Mouse (Mus musculus): ENCODE measurements at regions not wholly inside any gene's neighbourhood (a gene's known extent, or its start where the extent isn't known, plus 50 kb on each side); places are given as distances from the start of the nearest gene placed in this dataset.

GRCm38 (mm10) chr6:51265329-51265728 lies 167.1 kb upstream of the Nfe2l3 start:
- Histone ChIP-seq H3K9ac (ENCODE audit: low read depth, low read length, severe bottlenecking) (no peak overlapping the region), H3K4me1 (ENCODE audit: control insufficient read depth, insufficient read depth, low read length) (peaks cover 14% of the 10 kb centered on the region), H3K27ac (replicated peaks; ENCODE audit: low read depth, low read length) (no peak overlapping the region), H3K4me3 (replicated peaks; ENCODE audit: low read length) (no peak overlapping the region), H3K27me3 (ENCODE audit: control insufficient read depth, insufficient read depth, low read length) (no peaks in the 10 kb centered on the region), H3K9me3 (ENCODE audit: control insufficient read depth, low read length) (peaks cover 10% of the 10 kb centered on the region; the same call in 1 of the 2 replicates), H3K36me3 (ENCODE audit: control insufficient read depth, insufficient read depth, low read length) (no peaks in the 10 kb centered on the region), H3K4me2 (replicated peaks; ENCODE audit: low read depth, low read length, severe bottlenecking) (no peak overlapping the region)
- 65% methylated on average over 3 of the region's 3 CpGs for WGBS
- TF ChIP-seq POLR2A (IDR thresholded peaks at IDR 0.05; ENCODE audit: borderline replicate concordance, extremely low read depth, insufficient read depth, insufficient read length), result no peak
- ATAC-seq (ENCODE audit: low FRiP score, low read depth) (no peak), DNase-seq (ENCODE audit: low spot score) (no peak)

DNA sequence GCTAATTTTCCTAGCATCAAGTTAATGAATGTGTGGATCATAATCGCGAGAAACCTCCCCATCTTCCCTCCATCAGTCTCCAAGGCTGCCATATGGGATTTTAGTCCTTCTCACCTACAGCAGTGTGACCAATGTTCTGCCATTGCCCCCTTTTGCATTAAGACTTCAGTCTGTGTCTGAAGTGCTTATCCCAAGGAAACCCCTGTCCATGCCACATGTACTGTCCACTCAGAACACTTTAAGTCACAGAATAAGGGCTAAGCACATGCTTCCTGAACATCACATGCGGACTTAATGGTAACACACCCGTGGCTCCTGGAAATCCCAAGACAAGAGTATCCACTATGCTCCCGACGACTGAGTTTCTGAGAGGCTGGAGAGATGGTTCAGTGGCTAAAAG lies 165.7 kb upstream of the Nfe2l3 start:
- H3K36me3 ChIP-seq (ENCODE audit: control insufficient read depth, insufficient read depth, low read length), result no peaks in the 10 kb centered on the region
- DNase-seq (ENCODE audit: low spot score) (no peak), ATAC-seq (ENCODE audit: low FRiP score, low read depth) (no peak)
- no peak overlapping the region for H3K4me3 ChIP-seq (replicated peaks; ENCODE audit: low read length)
- H3K9me3 ChIP-seq (ENCODE audit: control insufficient read depth, low read length), result no peaks in the 10 kb centered on the region
- no peak overlapping the region for H3K9ac ChIP-seq (ENCODE audit: low read depth, low read length, severe bottlenecking)
- no peaks in the 10 kb centered on the region for H3K27me3 ChIP-seq (ENCODE audit: control insufficient read depth, insufficient read depth, low read length)
- 90% methylated on average over 6 of the region's 6 CpGs for WGBS
- peaks cover 14% of the 10 kb centered on the region for H3K4me1 ChIP-seq (ENCODE audit: control insufficient read depth, insufficient read depth, low read length)
- no peak overlapping the region for H3K27ac ChIP-seq (replicated peaks; ENCODE audit: low read depth, low read length)
- TF ChIP-seq POLR2A (IDR thresholded peaks at IDR 0.05; ENCODE audit: borderline replicate concordance, extremely low read depth, insufficient read depth, insufficient read length), result no peak
- H3K4me2 ChIP-seq (replicated peaks; ENCODE audit: low read depth, low read length, severe bottlenecking), result no peak overlapping the region

- no peak for ATAC-seq (ENCODE audit: low FRiP score, low read depth)
- DNase-seq (ENCODE audit: low spot score), result no peak
- H3K4me2 ChIP-seq (replicated peaks; ENCODE audit: low read depth, low read length, severe bottlenecking), result no peak overlapping the region
- no peak overlapping the region for H3K9ac ChIP-seq (ENCODE audit: low read depth, low read length, severe bottlenecking)
- 86% methylated on average over 5 of the region's 5 CpGs for WGBS
- no peaks in the 10 kb centered on the region for H3K27me3 ChIP-seq (ENCODE audit: control insufficient read depth, insufficient read depth, low read length)
- no peak overlapping the region for H3K27ac ChIP-seq (replicated peaks; ENCODE audit: low read depth, low read length)
- H3K9me3 ChIP-seq (ENCODE audit: control insufficient read depth, low read length), result no peaks in the 10 kb centered on the region
- no peak for TF ChIP-seq POLR2A (IDR thresholded peaks at IDR 0.05; ENCODE audit: borderline replicate concordance, extremely low read depth, insufficient read depth, insufficient read length)
- H3K4me3 ChIP-seq (replicated peaks; ENCODE audit: low read length), result no peak overlapping the region
- H3K36me3 ChIP-seq (ENCODE audit: control insufficient read depth, insufficient read depth, low read length), result no peaks in the 10 kb centered on the region
- H3K4me1 ChIP-seq (ENCODE audit: control insufficient read depth, insufficient read depth, low read length), result peaks cover 14% of the 10 kb centered on the region
Observed at GRCm38 (mm10) chr6:51267888-51268287, 164.6 kb upstream of the Nfe2l3 start.

DNA sequence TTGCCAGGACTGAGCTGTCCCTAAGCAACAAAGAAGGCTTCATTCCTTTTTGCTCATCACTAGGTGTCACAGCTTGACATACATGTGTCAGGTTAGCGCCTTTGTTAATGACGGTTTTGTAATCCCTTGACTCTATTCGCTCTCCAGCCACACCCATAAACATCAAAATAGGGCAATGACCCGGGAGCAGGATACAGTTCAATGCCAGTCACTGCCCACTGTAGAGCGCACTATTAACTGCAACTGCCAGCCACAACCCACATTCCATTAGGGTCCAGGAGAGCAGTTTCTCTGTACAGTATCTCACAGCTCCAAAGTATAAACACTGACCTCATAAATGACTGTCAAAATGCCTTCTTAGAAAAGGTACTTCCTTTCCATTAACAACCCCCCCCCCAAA lies 163.5 kb upstream of the Nfe2l3 start:
- no peaks in the 10 kb centered on the region for H3K9me3 ChIP-seq (ENCODE audit: control insufficient read depth, low read length)
- peak overlapping the region; percentile 93; the same call in 1 of the 2 replicates for H3K9ac ChIP-seq (ENCODE audit: low read depth, low read length, severe bottlenecking)
- ATAC-seq (ENCODE audit: low FRiP score, low read depth) (no peak), DNase-seq (ENCODE audit: low spot score) (no peak)
- no peak overlapping the region for H3K27ac ChIP-seq (replicated peaks; ENCODE audit: low read depth, low read length)
- no peak for TF ChIP-seq POLR2A (IDR thresholded peaks at IDR 0.05; ENCODE audit: borderline replicate concordance, extremely low read depth, insufficient read depth, insufficient read length)
- H3K4me3 ChIP-seq (replicated peaks; ENCODE audit: low read length), result peak overlapping the region; percentile 88
- 76% methylated on average over 5 of the region's 5 CpGs for WGBS
- peaks cover 14% of the 10 kb centered on the region for H3K4me1 ChIP-seq (ENCODE audit: control insufficient read depth, insufficient read depth, low read length)
- H3K4me2 ChIP-seq (replicated peaks; ENCODE audit: low read depth, low read length, severe bottlenecking), result peak overlapping the region; percentile 80
- no peaks in the 10 kb centered on the region for H3K36me3 ChIP-seq (ENCODE audit: control insufficient read depth, insufficient read depth, low read length)
- no peaks in the 10 kb centered on the region for H3K27me3 ChIP-seq (ENCODE audit: control insufficient read depth, insufficient read depth, low read length)

- DNase-seq (ENCODE audit: low spot score), result no peak
- H3K9ac ChIP-seq (ENCODE audit: low read depth, low read length, severe bottlenecking), result peak overlapping the region; percentile 93
- WGBS, result 23% methylated on average over 10 of the region's 10 CpGs
- no peaks in the 10 kb centered on the region for H3K9me3 ChIP-seq (ENCODE audit: control insufficient read depth, low read length)
- no peak for ATAC-seq (ENCODE audit: low FRiP score, low read depth)
- H3K36me3 ChIP-seq (ENCODE audit: control insufficient read depth, insufficient read depth, low read length), result no peaks in the 10 kb centered on the region
- H3K27ac ChIP-seq (replicated peaks; ENCODE audit: low read depth, low read length), result peak overlapping the region; percentile 92; the same call in 1 of the 2 replicates
- peak overlapping the region; percentile 80 for H3K4me2 ChIP-seq (replicated peaks; ENCODE audit: low read depth, low read length, severe bottlenecking)
- H3K4me3 ChIP-seq (replicated peaks; ENCODE audit: low read length), result peak overlapping the region; percentile 88
- TF ChIP-seq POLR2A (IDR thresholded peaks at IDR 0.05; ENCODE audit: borderline replicate concordance, extremely low read depth, insufficient read depth, insufficient read length), result no peak
- no peaks in the 10 kb centered on the region for H3K27me3 ChIP-seq (ENCODE audit: control insufficient read depth, insufficient read depth, low read length)
- H3K4me1 ChIP-seq (ENCODE audit: control insufficient read depth, insufficient read depth, low read length), result peaks cover 14% of the 10 kb centered on the region
Observed at GRCm38 (mm10) chr6:51269617-51270016, 162.9 kb upstream of the Nfe2l3 start.

Measured in limb, embryonic 14.5 days (tissue).